Mouse (Mus musculus): ENCODE data around the gene Mtr.
"Not testable (repeated sequence)": the region's sequence is repeated elsewhere in the genome, so short reads cannot be mapped to it uniquely, and the experiment has no call there.

Mtr gene

GRCm38 (mm10) chr13:12153922-12154321, 104.0 kb downstream of the Mtr start:
- DNase-seq, result no peak

GRCm38 (mm10) chr13:12146918-12147507, 110.9 kb downstream of the Mtr start:
- no peak for DNase-seq

- DNase-seq, result no peak
Measured at GRCm38 (mm10) chr13:12146402-12146801, 111.5 kb downstream of the Mtr start.

- DNase-seq, result no peak
Measured at GRCm38 (mm10) chr13:12143347-12143746, 114.6 kb downstream of the Mtr start.

GRCm38 (mm10) chr13:12136461-12136860, 121.5 kb downstream of the Mtr start:
- DNase-seq, result not testable (repeated sequence)

GRCm38 (mm10) chr13:12133549-12133948, 124.4 kb downstream of the Mtr start:
- DNase-seq, result no peak
